Mouse (Mus musculus): Measurements from ENCODE around the gene Fam149a. TPM values are rescaled to one million over a fixed set of nuclear protein-coding genes. Genes with fewer than 3 reads are reported as not detected.

Fam149a gene
- polyA plus RNA-seq (2012; ENCODE audit: insufficient read depth, insufficient read length, missing spikeins), result 10.6 and 13.1 TPM in 2 replicates

DNA sequence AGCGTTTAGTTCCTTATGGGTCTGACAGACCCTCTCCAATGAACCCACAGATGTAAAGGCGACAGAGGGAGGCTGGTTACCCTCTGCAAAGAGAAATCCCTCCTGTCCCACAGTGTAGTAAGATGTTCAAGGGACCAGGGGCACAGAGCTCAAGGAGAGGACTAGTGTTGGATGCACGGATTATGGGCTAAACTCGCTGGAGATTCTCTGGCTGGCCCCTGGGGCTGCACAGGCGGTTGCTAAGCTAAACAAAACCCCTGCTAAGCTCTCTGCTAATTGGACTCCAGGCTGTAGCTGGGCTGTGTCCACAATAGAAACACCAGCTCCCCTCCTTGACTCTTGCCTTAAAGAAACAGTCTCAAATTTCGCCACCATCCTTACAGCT is at the start of gene Fam149a:
Fam149a (minus strand) TSS at position 329 of the 385 bp plus-strand sequence.
- no peak within 1 kb of the TSS for H3K4me3 ChIP-seq (ENCODE audit: insufficient read depth, low read depth, low read length)
- no peaks in the 10 kb centered on the region for H3K4me1 ChIP-seq (ENCODE audit: control insufficient read depth, insufficient read depth, insufficient read length, low read length)
- H3K27ac ChIP-seq (replicated peaks; ENCODE audit: low read depth, low read length), result no peak within 1 kb of the TSS

DNA sequence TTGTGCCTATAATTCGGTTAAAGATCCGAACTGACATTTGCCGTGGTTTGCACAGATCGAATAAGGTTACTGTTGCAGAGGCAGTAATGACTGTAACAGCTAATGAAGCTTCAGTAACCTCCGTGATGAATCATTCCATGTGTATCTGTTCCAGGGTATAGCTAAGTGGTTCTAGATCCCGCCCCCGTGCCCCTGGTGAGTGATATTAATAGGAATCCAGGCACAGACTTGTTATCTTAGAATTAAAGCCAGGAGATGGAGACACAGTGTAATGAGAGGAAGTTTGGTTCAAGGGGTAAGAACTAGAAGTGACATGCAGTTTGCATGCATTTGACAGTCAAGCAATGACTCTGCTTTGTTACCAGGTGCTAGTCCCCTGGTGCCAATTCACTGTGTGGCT is 38.1 kb upstream of the Fam149a start:
- Histone ChIP-seq H3K4me1 (ENCODE audit: control insufficient read depth, insufficient read depth, insufficient read length, low read length) (no peaks in the 10 kb centered on the region), H3K27ac (replicated peaks; ENCODE audit: low read depth, low read length) (no peak overlapping the region), H3K4me3 (ENCODE audit: insufficient read depth, low read depth, low read length) (no peak overlapping the region)

DNA sequence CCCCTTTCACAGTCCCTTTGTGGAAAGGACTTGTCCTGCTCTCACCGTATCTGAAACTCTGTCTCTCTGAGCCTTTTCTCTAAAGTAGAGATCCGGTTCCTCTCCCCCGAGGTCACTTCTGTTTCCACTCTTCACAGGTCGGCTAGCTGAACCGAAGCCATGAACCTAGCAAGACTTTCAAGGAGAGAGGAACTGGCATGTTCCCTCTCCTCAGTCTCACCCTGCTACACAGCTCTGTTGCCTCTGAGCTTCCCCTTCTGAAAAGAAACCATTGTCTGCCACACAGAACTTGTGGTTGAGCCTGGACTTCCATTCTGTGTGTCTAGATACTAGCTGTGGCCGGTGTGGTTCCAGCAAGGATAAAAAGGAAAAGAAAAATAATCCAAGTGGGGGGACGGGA is 32.9 kb upstream of the Fam149a start:
- H3K27ac ChIP-seq (replicated peaks; ENCODE audit: low read depth, low read length), result no peak overlapping the region
- H3K4me1 ChIP-seq (ENCODE audit: control insufficient read depth, insufficient read depth, insufficient read length, low read length), result no peaks in the 10 kb centered on the region; the same call in 1 of the 2 replicates
- H3K4me3 ChIP-seq (ENCODE audit: insufficient read depth, low read depth, low read length), result no peak overlapping the region

DNA sequence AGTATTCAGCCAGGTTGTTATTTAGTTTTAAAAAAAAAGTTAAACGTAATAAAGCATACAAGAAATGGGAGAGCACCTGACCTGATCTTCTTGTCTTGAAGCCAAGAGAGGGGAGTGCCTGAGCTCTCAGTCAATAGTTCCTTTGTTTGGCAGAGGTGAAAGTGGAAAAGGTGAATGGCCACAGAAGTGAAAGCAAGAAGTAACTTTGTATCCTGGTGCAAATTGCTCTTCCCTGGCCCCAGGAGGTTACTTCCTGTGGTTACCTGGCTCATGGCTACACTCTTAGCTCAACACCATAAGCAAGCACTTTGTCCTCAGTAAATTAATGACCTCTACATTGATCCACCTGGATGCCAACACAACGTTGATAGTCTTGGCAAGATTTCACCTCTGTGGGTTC is 28.8 kb upstream of the Fam149a start, which contains the start of gene Tlr3:
Tlr3 (minus strand) TSS at position 199 of the 400 bp plus-strand sequence.
- no peaks in the 10 kb centered on the region; the same call in 1 of the 2 replicates for H3K4me1 ChIP-seq (ENCODE audit: control insufficient read depth, insufficient read depth, insufficient read length, low read length)
- H3K27ac ChIP-seq (replicated peaks; ENCODE audit: low read depth, low read length), result peak within 1 kb of the TSS; percentile 88
- peak within 1 kb of the TSS; percentile 72 for H3K4me3 ChIP-seq (ENCODE audit: insufficient read depth, low read depth, low read length)

DNA sequence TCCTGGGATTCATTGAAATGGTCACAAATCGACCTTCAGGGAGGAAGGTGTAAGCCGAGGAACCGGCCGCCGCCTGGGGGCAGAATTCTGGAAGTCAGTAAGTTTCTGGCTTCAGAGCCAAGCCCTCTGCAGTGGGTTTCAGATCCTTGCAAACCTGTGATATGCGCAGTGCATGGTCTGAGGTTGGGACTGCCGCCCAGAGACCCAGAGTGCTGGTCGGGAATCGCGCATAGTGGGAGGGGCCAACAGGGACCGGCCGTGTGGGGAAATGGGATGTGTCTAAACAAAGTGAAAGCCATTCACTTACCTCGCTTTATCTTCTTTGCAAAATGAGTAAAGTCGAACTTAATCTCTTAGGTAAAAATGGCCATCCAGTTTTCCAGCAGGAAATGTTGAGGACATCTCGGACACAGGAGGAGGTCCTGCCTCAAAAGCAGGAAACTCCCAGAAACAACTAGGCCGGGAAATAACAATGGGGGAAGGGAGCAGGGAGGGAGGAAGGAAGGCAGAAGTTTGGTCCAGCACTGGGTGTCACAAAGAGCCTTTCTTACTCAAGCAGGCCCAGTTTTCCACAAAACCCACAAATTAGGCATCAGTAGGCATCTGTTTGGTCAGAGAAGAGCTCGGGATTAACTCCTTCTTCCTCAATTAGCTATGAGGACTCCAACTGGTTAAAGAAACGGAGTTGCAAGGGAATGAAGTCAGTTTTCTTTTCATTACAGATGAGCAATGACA is 28.2 kb upstream of the Fam149a start:
- H3K4me3 ChIP-seq (ENCODE audit: insufficient read depth, low read depth, low read length), result peak overlapping the region; percentile 72
- H3K27ac ChIP-seq (replicated peaks; ENCODE audit: low read depth, low read length), result peak overlapping the region; percentile 88

DNA sequence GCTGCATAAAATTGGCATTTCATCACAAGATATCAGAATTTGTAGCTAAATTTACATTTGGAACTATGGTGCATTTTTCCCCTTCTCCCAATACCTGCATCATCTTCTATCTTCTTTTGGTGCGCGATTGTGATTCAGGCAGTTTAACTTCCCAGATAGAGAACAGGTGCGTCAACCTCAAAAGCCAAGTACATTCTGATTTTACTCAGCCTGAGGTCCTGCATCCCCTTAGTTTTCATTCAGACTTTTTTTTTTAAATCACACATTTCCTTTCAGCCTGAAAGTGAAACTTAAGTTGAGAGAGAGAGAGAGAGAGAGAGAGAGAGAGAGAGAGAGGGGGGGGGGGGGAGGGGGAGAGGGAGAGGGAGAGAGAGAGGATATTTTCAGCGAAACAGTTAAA is 27.6 kb upstream of the Fam149a start:
- Histone ChIP-seq H3K4me3 (ENCODE audit: insufficient read depth, low read depth, low read length) (peak overlapping the region; percentile 72), H3K27ac (replicated peaks; ENCODE audit: low read depth, low read length) (peak overlapping the region; percentile 88; the same call in 1 of the 2 replicates), H3K4me1 (ENCODE audit: control insufficient read depth, insufficient read depth, insufficient read length, low read length) (no peaks in the 10 kb centered on the region; the same call in 1 of the 2 replicates)

More for the DNA sequence above, 28.2 kb upstream of the Fam149a start:
- no peaks in the 10 kb centered on the region; the same call in 1 of the 2 replicates for H3K4me1 ChIP-seq (ENCODE audit: control insufficient read depth, insufficient read depth, insufficient read length, low read length)

DNA sequence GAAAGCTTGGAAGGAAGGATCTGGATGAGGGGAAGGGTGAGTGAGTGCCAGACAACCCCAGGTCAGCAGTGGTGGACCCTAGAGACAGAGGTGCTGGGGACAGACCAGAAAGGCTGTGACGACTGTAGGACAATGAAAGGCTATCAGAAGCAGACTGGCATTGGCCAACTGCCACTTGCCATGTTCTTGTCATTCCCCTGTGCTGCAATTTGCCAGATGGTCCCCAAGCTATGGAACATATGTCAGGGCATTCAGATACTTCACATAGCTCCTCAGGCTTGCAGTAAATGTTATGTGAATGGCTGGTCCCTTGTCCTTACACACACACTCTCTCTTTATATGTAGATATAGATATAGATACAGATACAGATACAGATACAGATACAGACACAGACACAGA is 1.2 kb upstream of the Fam149a start:
- no peak overlapping the region for H3K4me3 ChIP-seq (ENCODE audit: insufficient read depth, low read depth, low read length)
- no peaks in the 10 kb centered on the region for H3K4me1 ChIP-seq (ENCODE audit: control insufficient read depth, insufficient read depth, insufficient read length, low read length)
- no peak overlapping the region for H3K27ac ChIP-seq (replicated peaks; ENCODE audit: low read depth, low read length)

DNA sequence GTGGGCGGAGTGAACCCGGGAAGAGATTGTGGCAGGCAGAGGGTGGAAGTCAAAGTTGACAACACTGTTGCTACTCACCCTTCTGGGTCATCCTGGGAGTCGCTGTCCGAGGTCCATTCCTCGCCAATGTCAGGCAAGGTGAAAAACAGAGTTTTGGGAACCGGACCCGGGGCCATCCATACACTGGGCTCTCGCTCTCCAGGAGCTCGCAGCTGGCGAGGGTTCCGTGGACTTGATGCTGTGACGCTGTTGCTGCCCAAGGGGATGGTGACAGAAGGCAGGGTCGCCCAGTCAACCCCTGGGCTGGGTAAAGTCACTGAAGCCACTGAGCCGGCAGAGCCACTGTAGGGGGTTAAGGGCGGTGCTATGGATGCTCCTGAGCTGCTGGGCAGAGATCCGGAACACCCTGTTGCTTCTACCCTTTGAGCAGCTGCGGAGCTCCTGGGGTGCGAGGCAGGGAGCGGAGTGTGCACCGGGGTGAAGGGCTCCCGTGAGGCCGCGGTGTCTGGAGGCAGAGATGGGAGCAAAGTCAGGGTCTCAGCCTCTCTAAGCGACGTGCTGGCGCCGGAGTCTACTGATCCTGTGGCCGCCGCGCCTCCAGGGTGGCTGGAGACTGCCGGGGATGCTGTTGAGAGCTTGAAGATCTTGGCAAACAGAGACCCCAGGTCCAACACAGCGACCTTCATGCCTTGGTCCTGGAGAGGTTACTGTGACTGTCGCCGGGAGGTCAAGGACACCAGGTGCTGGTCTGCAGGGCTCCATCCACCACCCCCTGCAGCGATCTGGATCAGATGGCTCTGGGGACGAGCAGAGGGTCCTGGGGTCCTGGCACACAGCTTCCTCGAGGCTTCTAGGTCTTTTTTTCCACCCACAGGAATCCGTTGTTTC is 772 bp downstream of the Fam149a start:
- no peak overlapping the region for H3K4me3 ChIP-seq (ENCODE audit: insufficient read depth, low read depth, low read length)
- no peak overlapping the region for H3K27ac ChIP-seq (replicated peaks; ENCODE audit: low read depth, low read length)
- H3K4me1 ChIP-seq (ENCODE audit: control insufficient read depth, insufficient read depth, insufficient read length, low read length), result no peaks in the 10 kb centered on the region

DNA sequence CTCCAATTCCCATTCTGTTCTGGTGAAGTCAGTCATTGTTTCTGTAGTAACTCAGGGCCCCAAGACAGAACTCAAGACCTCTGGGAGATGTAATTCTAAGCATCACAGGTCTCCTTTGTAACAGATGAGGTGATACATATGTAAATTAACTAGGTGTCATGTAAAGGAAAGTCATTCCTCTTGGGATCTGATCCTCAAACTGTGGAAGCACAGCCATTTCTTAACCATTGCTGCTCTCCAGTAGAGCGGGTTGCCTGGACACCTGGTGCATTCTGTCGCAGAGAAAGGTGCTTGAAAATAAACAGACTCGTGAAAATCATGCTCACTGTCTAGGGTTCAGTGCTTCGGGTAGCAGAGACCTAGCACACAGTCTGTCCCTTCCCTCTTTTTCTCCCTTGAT is 1.5 kb downstream of the Fam149a start:
- Histone ChIP-seq H3K27ac (replicated peaks; ENCODE audit: low read depth, low read length) (no peak overlapping the region), H3K4me1 (ENCODE audit: control insufficient read depth, insufficient read depth, insufficient read length, low read length) (no peaks in the 10 kb centered on the region), H3K4me3 (ENCODE audit: insufficient read depth, low read depth, low read length) (no peak overlapping the region)

DNA sequence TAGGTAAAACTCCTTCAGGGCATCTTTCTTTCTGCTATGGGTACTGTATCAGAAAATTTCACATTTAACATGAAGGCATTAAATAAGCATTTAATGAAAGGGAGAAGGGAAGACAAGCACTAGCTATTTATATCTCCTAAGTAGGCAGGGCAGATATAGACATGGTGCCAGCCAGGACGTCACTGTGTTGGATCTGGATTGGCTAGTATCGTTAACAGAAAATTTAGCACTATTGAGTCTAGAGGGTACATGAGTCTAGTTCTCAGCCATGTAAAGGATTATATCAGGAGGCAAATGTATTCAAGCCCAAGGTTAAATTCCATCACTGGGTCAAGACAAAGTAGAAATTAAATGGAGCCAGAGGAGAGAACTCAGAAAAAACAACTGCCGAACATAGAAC is 8.0 kb downstream of the Fam149a start:
- no peak overlapping the region for H3K27ac ChIP-seq (replicated peaks; ENCODE audit: low read depth, low read length)
- H3K4me1 ChIP-seq (ENCODE audit: control insufficient read depth, insufficient read depth, insufficient read length, low read length), result no peaks in the 10 kb centered on the region
- H3K4me3 ChIP-seq (ENCODE audit: insufficient read depth, low read depth, low read length), result no peak overlapping the region

DNA sequence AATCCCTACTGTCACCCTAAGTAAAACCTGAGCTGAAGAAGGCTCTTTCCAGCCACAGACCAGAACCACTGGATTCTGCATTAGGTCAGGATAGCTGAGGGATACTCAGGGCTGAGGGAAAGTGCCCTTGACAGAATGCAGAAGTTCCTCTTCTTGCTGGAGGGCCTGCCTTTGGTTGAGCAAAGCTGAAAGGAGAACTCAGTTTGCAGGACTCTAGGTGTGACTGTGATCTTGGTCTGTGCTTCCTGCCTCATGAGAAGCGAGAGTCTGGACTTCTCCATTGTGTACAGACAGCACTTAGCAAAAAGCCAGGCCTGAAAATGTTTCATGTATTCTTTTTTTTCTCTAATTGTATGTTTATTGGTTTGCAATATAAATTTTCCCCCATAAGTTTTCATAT is 14.9 kb downstream of the Fam149a start:
- Histone ChIP-seq H3K4me1 (ENCODE audit: control insufficient read depth, insufficient read depth, insufficient read length, low read length) (no peaks in the 10 kb centered on the region), H3K4me3 (ENCODE audit: insufficient read depth, low read depth, low read length) (no peak overlapping the region), H3K27ac (replicated peaks; ENCODE audit: low read depth, low read length) (no peak overlapping the region)

DNA sequence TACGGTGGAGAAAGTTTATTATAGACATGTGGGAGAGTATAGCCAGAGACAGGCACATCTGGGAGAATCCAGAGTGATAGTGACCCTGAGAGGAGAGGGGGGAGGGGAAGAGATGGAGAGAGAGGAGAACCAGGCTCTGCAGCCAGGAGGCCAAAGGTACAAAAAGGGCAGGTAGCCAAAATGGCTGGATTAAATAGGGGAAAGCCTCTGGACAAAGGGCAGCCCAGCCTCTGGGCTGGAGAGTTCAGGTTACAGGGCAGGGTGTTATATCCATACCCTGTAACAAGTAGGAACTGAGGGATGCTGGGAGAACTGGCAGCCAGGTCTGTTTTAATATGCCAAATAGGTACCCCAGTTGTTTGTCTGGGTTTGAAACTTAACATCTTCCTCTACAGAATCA is 18.9 kb downstream of the Fam149a start:
- Histone ChIP-seq H3K4me3 (ENCODE audit: insufficient read depth, low read depth, low read length) (no peak overlapping the region), H3K4me1 (ENCODE audit: control insufficient read depth, insufficient read depth, insufficient read length, low read length) (no peaks in the 10 kb centered on the region), H3K27ac (replicated peaks; ENCODE audit: low read depth, low read length) (no peak overlapping the region)

DNA sequence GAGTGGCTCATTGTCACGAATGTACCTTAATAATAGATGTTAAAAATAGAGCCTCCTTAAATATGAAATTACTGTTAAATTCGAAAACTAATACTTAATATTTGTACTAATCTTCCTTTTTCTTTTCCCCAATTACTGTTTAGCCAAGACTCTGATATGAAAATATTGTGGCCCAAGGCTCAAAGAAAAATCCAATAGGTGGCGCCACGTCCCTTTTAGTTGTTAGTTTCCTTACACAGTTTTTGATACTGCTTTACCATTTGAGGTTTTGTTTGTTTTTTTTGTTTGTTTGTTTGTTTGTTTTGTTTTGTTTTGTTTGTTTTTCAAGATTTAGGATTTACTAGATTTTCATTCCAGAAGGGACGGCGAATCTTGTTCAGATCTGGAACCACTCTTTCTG is 19.8 kb downstream of the Fam149a start:
- H3K27ac ChIP-seq (replicated peaks; ENCODE audit: low read depth, low read length), result no peak overlapping the region
- no peaks in the 10 kb centered on the region for H3K4me1 ChIP-seq (ENCODE audit: control insufficient read depth, insufficient read depth, insufficient read length, low read length)
- no peak overlapping the region for H3K4me3 ChIP-seq (ENCODE audit: insufficient read depth, low read depth, low read length)

DNA sequence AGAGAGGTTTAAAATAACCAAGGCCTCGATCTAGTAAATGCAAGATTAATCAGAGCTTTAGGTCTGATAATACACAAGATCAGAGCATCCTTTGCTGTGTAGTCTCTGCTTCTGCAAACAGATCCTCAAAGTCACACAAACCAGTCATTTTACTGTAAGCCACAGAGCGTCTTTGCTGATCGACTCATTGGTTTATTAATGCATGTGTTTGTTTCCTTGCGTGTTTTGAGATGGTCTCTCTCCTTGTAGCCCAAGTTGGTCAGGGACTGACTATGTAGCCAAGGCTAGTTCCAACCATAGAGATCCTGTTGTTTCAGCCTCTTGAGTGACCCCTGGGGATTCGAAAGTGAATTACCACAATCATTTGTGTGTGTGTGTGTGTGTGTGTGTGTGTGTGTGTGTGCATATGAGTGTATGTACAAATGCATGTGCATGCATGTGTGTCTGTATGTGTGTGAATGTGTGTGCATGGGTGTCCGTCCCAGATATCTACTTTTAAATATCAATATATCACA is 22.9 kb downstream of the Fam149a start:
- H3K4me3 ChIP-seq (ENCODE audit: insufficient read depth, low read depth, low read length), result no peak overlapping the region
- no peaks in the 10 kb centered on the region for H3K4me1 ChIP-seq (ENCODE audit: control insufficient read depth, insufficient read depth, insufficient read length, low read length)
- H3K27ac ChIP-seq (replicated peaks; ENCODE audit: low read depth, low read length), result no peak overlapping the region
